In the genomic region with DNA sequence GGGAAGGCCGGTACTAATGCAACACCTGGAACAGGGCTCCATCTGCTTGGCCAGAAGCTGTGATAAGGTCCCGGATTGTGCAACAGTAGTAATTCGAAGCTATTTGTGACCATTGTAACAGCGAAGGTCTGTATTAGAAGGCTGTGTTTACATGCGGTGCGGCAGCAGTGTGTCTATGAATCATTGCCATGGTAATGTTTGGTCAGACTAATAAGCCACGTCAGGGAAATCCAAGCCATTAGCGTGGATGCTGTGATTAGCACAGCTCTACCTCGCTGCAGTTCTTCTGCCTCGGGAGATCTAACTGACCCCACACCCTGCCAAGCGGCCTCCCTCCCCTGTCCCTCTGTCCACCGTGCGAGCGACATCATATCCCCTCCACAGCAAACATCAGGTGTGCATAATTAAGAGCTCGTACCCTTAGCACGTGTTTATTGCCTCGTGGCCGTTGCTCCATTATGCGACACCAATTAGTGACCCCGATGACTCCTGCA, we compare ENCODE assay signal across 9 mouse cellular contexts. TPM values are rescaled to one million over a fixed set of nuclear protein-coding genes. Genes with fewer than 3 reads are reported as not detected.
A peak's percentile ranks its signal among the peaks of the same experiment; 100 is the strongest.
DNase-seq lines count a peak whose midpoint lies in the region; ATAC-seq lines count a peak whose summit lies in the region.
"Had no signal": no experiment of that assay in that cellular context is flagged by ENCODE, and none has a peak within 500 bp of the region (broad histone marks: within the 10 kb centered on the region; RNA-seq: fewer than 3 reads in every experiment).

No protein-coding gene starts in this region.

- H3K9ac ChIP-seq in forebrain, embryonic 12.5 days, result no peak overlapping the region

- peak; percentile 72 for ATAC-seq in forebrain, embryonic 12.5 days (ENCODE audit: low FRiP score)
- ATAC-seq in megakaryocyte progenitor cell, adult 5-6 weeks (replicated peaks; ENCODE audit: poor library complexity), result no peak

- peak; percentile 35 for DNase-seq in lung, postnatal 36 days
- no peak for DNase-seq in lung, postnatal 14 days
- DNase-seq in limb, embryonic 10.5 days (ENCODE audit: low spot score), result peak; percentile 54
- peak; percentile 21 for DNase-seq in yolk sac, embryonic 10.5 days (ENCODE audit: low spot score)
- no peak for DNase-seq in cerebellum, adult 11-12 months
- DNase-seq: heart, adult 18-20 months; kidney, postnatal 10 days had no signal

- WGBS in forebrain, embryonic 12.5 days, result 34% methylated on average over 20 of the region's 20 CpGs
- WGBS in limb, embryonic 10.5 days, result 28% methylated on average over 20 of the region's 20 CpGs

- peaks cover 9% of the 10 kb centered on the region for H3K4me1 ChIP-seq in forebrain, embryonic 12.5 days
- H3K4me1 ChIP-seq in limb, embryonic 10.5 days, result peaks cover 67% of the 10 kb centered on the region

- H3K4me2 ChIP-seq in forebrain, embryonic 12.5 days, result peak overlapping the region; percentile 6; the same call in 1 of the 2 replicates

- H3K36me3 ChIP-seq in forebrain, embryonic 12.5 days (replicated peaks), result no peaks in the 10 kb centered on the region
- H3K36me3 ChIP-seq in limb, embryonic 10.5 days, result no peaks in the 10 kb centered on the region

- H3K27ac ChIP-seq in forebrain, embryonic 12.5 days, result no peak overlapping the region
- H3K27ac ChIP-seq in limb, embryonic 10.5 days, result 0 out of 2 replicates have a peak overlapping the region, but pooled peaks have one; percentile 36

- no peaks in the 10 kb centered on the region for H3K27me3 ChIP-seq in forebrain, embryonic 12.5 days
- no peaks in the 10 kb centered on the region for H3K27me3 ChIP-seq in limb, embryonic 10.5 days (ENCODE audit: low read depth, poor library complexity, severe bottlenecking)

- no peaks in the 10 kb centered on the region for H3K9me3 ChIP-seq in forebrain, embryonic 12.5 days
- H3K9me3 ChIP-seq in limb, embryonic 10.5 days (replicated peaks), result no peaks in the 10 kb centered on the region

- H3K4me3 ChIP-seq in forebrain, embryonic 12.5 days (replicated peaks), result no peak overlapping the region
- H3K4me3 ChIP-seq in limb, embryonic 10.5 days, result peak overlapping the region; percentile 14; the same call in 1 of the 2 replicates

RNA-seq across cellular contexts. Expression of a gene that starts 29.6 kb away (rescaled TPM):
- 3.9 and 4.5 TPM in 2 replicates for polyA plus RNA-seq in forebrain, embryonic 12.5 days (2016; fragmentation: Nextera tagmentation; extraction: Ambion mirVana)
- 2.5 and 2.9 TPM in 2 replicates for polyA plus RNA-seq in limb, embryonic 10.5 days (2016; fragmentation: Nextera tagmentation; extraction: Ambion mirVana)
- 0.34 and 1.9 TPM in 2 replicates for total RNA-seq in megakaryocyte progenitor cell, adult 5-6 weeks (2015)
- total RNA-seq in megakaryocyte progenitor cell, adult 5-6 weeks (2017), result 1.00 and 1.9 TPM in 2 replicates

RNA-seq across cellular contexts. Expression of a gene that starts 29.8 kb away (rescaled TPM):
- 3.3 and 4.2 TPM in 2 replicates for polyA plus RNA-seq in forebrain, embryonic 12.5 days (2016; fragmentation: Nextera tagmentation; extraction: Ambion mirVana)
- 3.6 and 3.7 TPM in 2 replicates for polyA plus RNA-seq in limb, embryonic 10.5 days (2016; fragmentation: Nextera tagmentation; extraction: Ambion mirVana)
- total RNA-seq in megakaryocyte progenitor cell, adult 5-6 weeks (2015), result 26.3 and 26.9 TPM in 2 replicates
- 6.7 and 7.9 TPM in 2 replicates for total RNA-seq in megakaryocyte progenitor cell, adult 5-6 weeks (2017)

Comparison
In these comparisons a context has a peak if more than half of its experiments do, and no peak if none do; other contexts are left out.
1. DNase-seq: peak in lung, postnatal 36 days (single experiment), limb, embryonic 10.5 days (single experiment) and yolk sac, embryonic 10.5 days (single experiment); none in lung, postnatal 14 days (single experiment) and cerebellum, adult 11-12 months (single experiment).